Mouse (Mus musculus) G1E (cell line): Measurements from ENCODE around the gene Col9a3. TPM values are rescaled to one million over a fixed set of nuclear protein-coding genes. Genes with fewer than 3 reads are reported as not detected.

Source experiments
- ATAC-seq: 2 replicates; pipeline ENCODE4 v1.8.0; 2016; ENCODE audit warnings: mild to moderate bottlenecking; ENCODE audit not compliant: insufficient number of reproducible peaks, poor library complexity, low FRiP score, severe bottlenecking; ENCODE audit errors: extremely low read depth
- DNase-seq: peaks from one replicate; pipeline ENCODE4 v3.0.0; 2012; ENCODE audit warnings: low spot score
- H3K27me3 ChIP-seq: 2 replicates; pipeline ENCODE4 v1.6.1; 2012; ENCODE audit warnings: mild to moderate bottlenecking, low read length, inconsistent platforms; ENCODE audit not compliant: insufficient read depth
- H3K36me3 ChIP-seq: replicated peaks from 2 replicates; pipeline ENCODE3; 2012; ENCODE audit warnings: mild to moderate bottlenecking, inconsistent platforms
- H3K4me1 ChIP-seq: 2 replicates; pipeline ENCODE4 v1.6.1; 2012; ENCODE audit warnings: low read depth, low read length, inconsistent platforms, mixed read lengths; ENCODE audit not compliant: insufficient read depth
- H3K4me3 ChIP-seq: 2 replicates; pipeline ENCODE4 v1.5.1; 2012; ENCODE audit warnings: low read depth, mild to moderate bottlenecking, inconsistent platforms, low read length, moderate library complexity, mixed read lengths
- H3K9me3 ChIP-seq: replicated peaks from 2 replicates; pipeline ENCODE4 v1.6.1; 2012; ENCODE audit warnings: inconsistent platforms
- CTCF ChIP-seq: IDR thresholded peaks from 2 replicates; pipeline ENCODE4 v1.5.1; 2012; ENCODE audit warnings: low read depth, low read length, inconsistent platforms, mixed read lengths
- GATA1 ChIP-seq: IDR thresholded peaks from 2 replicates; pipeline ENCODE4 v1.6.1; 2012; ENCODE audit warnings: borderline replicate concordance, low read length, inconsistent platforms, mixed read lengths
- GATA2 ChIP-seq: IDR thresholded peaks from 2 replicates; pipeline ENCODE4 v1.6.1; 2012; ENCODE audit warnings: low read depth, low read length, inconsistent platforms, borderline replicate concordance
- POLR2AphosphoS5 ChIP-seq: IDR thresholded peaks from 2 replicates; pipeline ENCODE4 v1.6.1; 2012; ENCODE audit warnings: low read depth, low read length, inconsistent platforms; ENCODE audit not compliant: insufficient replicate concordance
- TAL1 ChIP-seq: conservative IDR thresholded peaks from 2 replicates; pipeline ENCODE4 v1.6.1; 2012; ENCODE audit warnings: low read depth, low read length, inconsistent platforms, mixed read lengths
- polyA plus RNA-seq: library from polyadenylated mRNA; stranded (reverse); fragments of >175 nt; gene quantifications from 2 replicates; pipeline ENCODE4 v1.2.3, GENCODE M21; 2012
- total RNA-seq, 2 experiments: library from RNA; stranded (forward) in 1 of 2; stranded (reverse) in 1 of 2; fragments of 200-1000 nt in 1 of 2; fragments of >200 nt in 1 of 2; fragmentation: Nextera tagmentation in 1 of 2; gene quantifications; 2 replicates each; pipeline ENCODE4 v1.2.3; 2014 to 2017

Col9a3 gene
- total and polyA plus RNA-seq, 3 experiments: 0.20 to 0.75 (median 0.44) TPM

- H3K36me3 ChIP-seq: peaks cover 17% of the 10 kb centered on the region
- H3K4me3 ChIP-seq: no peak overlapping the region
- peaks cover 45% of the 10 kb centered on the region for H3K27me3 ChIP-seq
- H3K9me3 ChIP-seq: no peaks in the 10 kb centered on the region
- no peak for TF ChIP-seq GATA2
- ATAC-seq (no peak), DNase-seq (no peak)
- no peaks in the 10 kb centered on the region; the same call in 1 of the 2 replicates for H3K4me1 ChIP-seq
Measured at GRCm38 (mm10) chr2:180600569-180601021, 3.0 kb downstream of the Col9a3 start.

GRCm38 (mm10) chr2:180604781-180605180 is 7.2 kb downstream of the Col9a3 start:
- ATAC-seq (no peak), DNase-seq (no peak)
- Histone ChIP-seq H3K4me1 (no peaks in the 10 kb centered on the region; the same call in 1 of the 2 replicates), H3K9me3 (no peaks in the 10 kb centered on the region), H3K27me3 (peaks cover 64% of the 10 kb centered on the region), H3K4me3 (no peak overlapping the region), H3K36me3 (no peaks in the 10 kb centered on the region)
- TF ChIP-seq GATA1: no peak
- TF ChIP-seq GATA2: no peak
- no peak for TF ChIP-seq POLR2AphosphoS5
- TF ChIP-seq TAL1: no peak
- TF ChIP-seq CTCF: no peak

GRCm38 (mm10) chr2:180610283-180610682 is 12.7 kb downstream of the Col9a3 start:
- DNase-seq (no peak), ATAC-seq (no peak)
- Histone ChIP-seq H3K4me1 (no peaks in the 10 kb centered on the region), H3K4me3 (no peak overlapping the region), H3K9me3 (no peaks in the 10 kb centered on the region), H3K27me3 (peaks cover 38% of the 10 kb centered on the region), H3K36me3 (no peaks in the 10 kb centered on the region)
- TF ChIP-seq GATA1 (no peak), POLR2AphosphoS5 (no peak), CTCF (no peak), TAL1 (no peak), GATA2 (no peak)

- no peak overlapping the region for H3K4me3 ChIP-seq
- TF ChIP-seq TAL1 (no peak), GATA2 (no peak), CTCF (no peak), GATA1 (no peak), POLR2AphosphoS5 (no peak)
- no peaks in the 10 kb centered on the region for H3K9me3 ChIP-seq
- no peak for ATAC-seq
- H3K4me1 ChIP-seq: no peaks in the 10 kb centered on the region
- peaks cover 38% of the 10 kb centered on the region for H3K27me3 ChIP-seq
- DNase-seq: no peak
- no peaks in the 10 kb centered on the region for H3K36me3 ChIP-seq
Measured at GRCm38 (mm10) chr2:180611882-180612281, 14.3 kb downstream of the Col9a3 start.

- no peak for DNase-seq
- Histone ChIP-seq H3K4me1 (no peaks in the 10 kb centered on the region), H3K4me3 (no peak overlapping the region), H3K27me3 (peaks cover 7% of the 10 kb centered on the region; the same call in 1 of the 2 replicates), H3K9me3 (peaks cover 22% of the 10 kb centered on the region), H3K36me3 (no peaks in the 10 kb centered on the region)
- TF ChIP-seq CTCF (no peak), POLR2AphosphoS5 (no peak), TAL1 (no peak), GATA2 (no peak), GATA1 (no peak)
- ATAC-seq: no peak
Measured at GRCm38 (mm10) chr2:180641576-180642554, 44.3 kb downstream of the Col9a3 start.

GRCm38 (mm10) chr2:180642555-180643260 is 45.1 kb downstream of the Col9a3 start, which contains the start of gene Tcfl5:
TSS of gene Tcfl5 (minus strand) at chr2:180642708.
- no peak for ATAC-seq
- TF ChIP-seq CTCF (no peak), GATA1 (no peak), GATA2 (no peak), POLR2AphosphoS5 (no peak), TAL1 (no peak)
- Histone ChIP-seq H3K4me3 (no peak within 1 kb of the TSS; the same call in 1 of the 2 replicates), H3K9me3 (peaks cover 22% of the 10 kb centered on the region), H3K4me1 (no peaks in the 10 kb centered on the region), H3K36me3 (no peaks in the 10 kb centered on the region), H3K27me3 (peaks cover 8% of the 10 kb centered on the region)
- no peak for DNase-seq
